Mouse (Mus musculus): Measurements from ENCODE around the gene Ltbp1. TPM values are rescaled to one million over a fixed set of nuclear protein-coding genes. Genes with fewer than 3 reads are reported as not detected.

Ltbp1 gene
- polyA plus RNA-seq, 1 experiment from 2014 or later = 40.2 TPM

- H3K27ac ChIP-seq (ENCODE audit: low read length) = no peak overlapping the region
- no peaks in the 10 kb centered on the region for H3K9me3 ChIP-seq (ENCODE audit: low read length)
- H3K27me3 ChIP-seq (ENCODE audit: insufficient read depth, low read length) = no peaks in the 10 kb centered on the region
- H3K4me3 ChIP-seq (ENCODE audit: low read length) = no peak overlapping the region
- peaks cover 24% of the 10 kb centered on the region for H3K4me1 ChIP-seq (ENCODE audit: insufficient read depth, low read length)
- H3K9ac ChIP-seq (replicated peaks; ENCODE audit: low read length) = no peak overlapping the region
- ATAC-seq (ENCODE audit: low FRiP score, low TSS enrichment) = no peak
- no peak overlapping the region for H3K4me2 ChIP-seq (replicated peaks; ENCODE audit: low read depth, low read length)
- H3K36me3 ChIP-seq (ENCODE audit: insufficient read depth, low read length) = 0 out of 2 replicates have a peak, but pooled peaks cover 2% of the 10 kb centered on the region
- WGBS = 78% methylated on average over 7 of the region's 7 CpGs
Observed at GRCm38 (mm10) chr17:75017423-75017822, 12.1 kb downstream of the Ltbp1 start.

GRCm38 (mm10) chr17:75018142-75018541 is 12.8 kb downstream of the Ltbp1 start:
- Histone ChIP-seq H3K9ac (replicated peaks; ENCODE audit: low read length) (no peak overlapping the region), H3K36me3 (ENCODE audit: insufficient read depth, low read length) (0 out of 2 replicates have a peak, but pooled peaks cover 2% of the 10 kb centered on the region), H3K4me2 (replicated peaks; ENCODE audit: low read depth, low read length) (no peak overlapping the region), H3K27me3 (ENCODE audit: insufficient read depth, low read length) (no peaks in the 10 kb centered on the region), H3K4me1 (ENCODE audit: insufficient read depth, low read length) (peaks cover 21% of the 10 kb centered on the region), H3K27ac (ENCODE audit: low read length) (no peak overlapping the region), H3K9me3 (ENCODE audit: low read length) (no peaks in the 10 kb centered on the region), H3K4me3 (ENCODE audit: low read length) (no peak overlapping the region)
- ATAC-seq (ENCODE audit: low FRiP score, low TSS enrichment) = no peak
- WGBS = 91% methylated on average over 5 of the region's 5 CpGs

DNA sequence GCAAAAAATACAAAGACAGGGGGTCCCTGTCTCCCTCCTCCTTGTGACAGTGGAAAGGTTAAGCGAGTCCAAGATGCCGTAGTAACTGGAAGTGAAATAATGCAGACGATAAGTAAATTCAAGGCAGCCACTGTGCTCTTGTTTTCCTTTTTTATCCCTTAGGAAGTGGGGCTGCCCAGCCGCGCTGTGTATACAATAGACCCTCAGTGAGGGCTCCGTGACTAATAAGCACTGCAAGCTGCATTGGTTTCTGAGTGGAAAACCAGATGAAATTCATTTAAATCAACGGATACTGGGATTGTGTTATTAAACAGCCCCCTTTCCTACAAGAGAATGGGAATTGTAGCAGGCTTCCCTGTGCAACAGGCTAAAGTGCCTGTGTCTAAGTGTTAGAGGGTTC is 14.7 kb downstream of the Ltbp1 start:
- Histone ChIP-seq H3K4me2 (replicated peaks; ENCODE audit: low read depth, low read length) (no peak overlapping the region), H3K9me3 (ENCODE audit: low read length) (no peaks in the 10 kb centered on the region), H3K4me1 (ENCODE audit: insufficient read depth, low read length) (peaks cover 4% of the 10 kb centered on the region; the same call in 1 of the 2 replicates), H3K27ac (ENCODE audit: low read length) (no peak overlapping the region), H3K36me3 (ENCODE audit: insufficient read depth, low read length) (0 out of 2 replicates have a peak, but pooled peaks cover 2% of the 10 kb centered on the region), H3K4me3 (ENCODE audit: low read length) (no peak overlapping the region), H3K9ac (replicated peaks; ENCODE audit: low read length) (no peak overlapping the region), H3K27me3 (ENCODE audit: insufficient read depth, low read length) (no peaks in the 10 kb centered on the region)
- 65% methylated on average over 7 of the region's 7 CpGs for WGBS
- no peak for ATAC-seq (ENCODE audit: low FRiP score, low TSS enrichment)

GRCm38 (mm10) chr17:75020619-75021018 is 15.3 kb downstream of the Ltbp1 start:
- WGBS = 55% methylated on average over 3 of the region's 3 CpGs
- Histone ChIP-seq H3K36me3 (ENCODE audit: insufficient read depth, low read length) (0 out of 2 replicates have a peak, but pooled peaks cover 2% of the 10 kb centered on the region), H3K27ac (ENCODE audit: low read length) (no peak overlapping the region), H3K4me3 (ENCODE audit: low read length) (no peak overlapping the region), H3K27me3 (ENCODE audit: insufficient read depth, low read length) (no peaks in the 10 kb centered on the region), H3K9me3 (ENCODE audit: low read length) (no peaks in the 10 kb centered on the region), H3K9ac (replicated peaks; ENCODE audit: low read length) (no peak overlapping the region), H3K4me2 (replicated peaks; ENCODE audit: low read depth, low read length) (no peak overlapping the region), H3K4me1 (ENCODE audit: insufficient read depth, low read length) (no peaks in the 10 kb centered on the region)
- ATAC-seq (ENCODE audit: low FRiP score, low TSS enrichment) = no peak

DNA sequence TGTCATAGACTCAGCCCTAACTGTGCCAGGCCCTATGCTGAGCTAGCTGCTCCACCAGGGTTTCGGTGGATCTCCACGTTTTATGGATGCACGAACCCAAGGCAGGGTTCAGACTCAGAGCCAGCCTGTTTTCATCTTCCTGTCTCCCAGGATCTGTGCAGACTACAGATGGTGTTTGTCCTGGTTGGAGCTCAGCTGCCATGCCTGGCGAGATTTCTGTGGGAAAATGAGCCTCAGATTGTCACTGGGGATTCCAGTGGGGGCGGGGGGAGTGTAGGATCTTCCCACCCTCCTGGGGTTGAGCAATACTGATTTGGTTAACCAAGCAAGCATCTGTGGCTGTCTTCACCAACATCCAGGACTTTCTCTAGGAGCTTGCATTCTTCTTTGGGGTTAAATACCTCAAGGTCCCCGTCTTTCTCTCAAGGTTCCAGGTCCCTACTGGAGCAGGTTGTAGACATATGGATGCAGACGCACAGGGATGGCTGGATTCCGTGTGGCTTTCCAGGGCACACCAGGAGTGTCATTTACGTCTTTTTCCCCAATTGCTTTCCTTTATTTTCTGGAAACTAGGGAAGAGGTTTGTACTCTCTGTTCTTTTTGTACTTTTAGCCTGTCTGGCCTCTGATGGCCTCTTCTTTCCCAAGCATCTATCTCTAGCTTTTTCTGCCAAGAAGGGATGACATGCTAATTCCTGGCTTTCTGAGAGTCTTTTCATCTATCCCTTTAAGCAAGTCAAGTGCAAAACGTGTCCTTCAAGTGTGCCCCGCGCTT is 22.2 kb downstream of the Ltbp1 start:
- no peak overlapping the region for H3K9ac ChIP-seq (replicated peaks; ENCODE audit: low read length)
- peaks cover 3% of the 10 kb centered on the region; the same call in 1 of the 2 replicates for H3K4me1 ChIP-seq (ENCODE audit: insufficient read depth, low read length)
- H3K27me3 ChIP-seq (ENCODE audit: insufficient read depth, low read length) = no peaks in the 10 kb centered on the region
- 86% methylated on average over 12 of the region's 12 CpGs for WGBS
- no peak overlapping the region for H3K4me3 ChIP-seq (ENCODE audit: low read length)
- ATAC-seq (ENCODE audit: low FRiP score, low TSS enrichment) = no peak
- H3K4me2 ChIP-seq (replicated peaks; ENCODE audit: low read depth, low read length) = no peak overlapping the region
- H3K36me3 ChIP-seq (ENCODE audit: insufficient read depth, low read length) = peaks cover 10% of the 10 kb centered on the region; the same call in 1 of the 2 replicates
- H3K27ac ChIP-seq (ENCODE audit: low read length) = no peak overlapping the region
- no peaks in the 10 kb centered on the region for H3K9me3 ChIP-seq (ENCODE audit: low read length)

- 41% methylated on average over 14 of the region's 14 CpGs for WGBS
- H3K9me3 ChIP-seq (ENCODE audit: low read length) = no peaks in the 10 kb centered on the region
- no peak overlapping the region for H3K27ac ChIP-seq (ENCODE audit: low read length)
Observed at GRCm38 (mm10) chr17:75033356-75033755, 28.0 kb downstream of the Ltbp1 start.

DNA sequence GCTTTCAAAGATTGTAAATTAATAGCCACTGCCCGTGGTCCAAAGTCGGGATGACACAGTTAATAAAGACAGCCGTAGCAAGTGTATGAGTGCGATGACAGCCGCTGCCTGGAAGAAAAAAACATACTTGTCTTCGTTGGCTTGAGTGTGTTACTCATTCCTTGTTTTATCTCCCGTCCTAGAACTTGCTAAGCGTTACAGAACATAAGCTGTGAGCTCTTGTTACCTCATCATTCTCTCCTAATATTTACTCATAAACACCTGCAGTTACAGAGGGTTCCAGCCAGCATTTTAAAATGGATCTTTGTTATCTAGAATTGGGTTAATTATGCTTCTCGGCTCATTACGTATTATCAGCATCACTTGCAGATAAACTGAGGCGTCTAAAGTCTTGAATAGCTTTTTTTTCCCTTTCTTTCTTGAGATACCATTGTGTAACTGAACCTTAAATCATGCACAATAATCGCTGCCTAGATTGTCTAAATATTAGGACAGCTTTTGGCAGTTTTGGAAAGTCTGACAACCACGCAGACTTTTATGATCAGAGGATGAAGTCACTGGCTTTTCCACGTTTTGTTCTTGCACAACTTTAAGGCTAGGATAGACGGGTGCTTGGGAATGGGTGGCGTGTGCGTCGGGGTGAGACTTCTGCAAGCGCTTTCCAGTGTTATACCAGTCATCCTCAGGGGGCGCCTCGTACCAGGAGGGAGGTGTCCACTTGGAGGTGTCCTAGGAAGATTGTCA is 28.7 kb downstream of the Ltbp1 start:
- no peak for ATAC-seq (ENCODE audit: low FRiP score, low TSS enrichment)

More at GRCm38 (mm10) chr17:75033356-75033755, 28.0 kb downstream of the Ltbp1 start:
- H3K36me3 ChIP-seq (ENCODE audit: insufficient read depth, low read length) = peaks cover 4% of the 10 kb centered on the region; the same call in 1 of the 2 replicates
- no peaks in the 10 kb centered on the region for H3K27me3 ChIP-seq (ENCODE audit: insufficient read depth, low read length)
- no peak overlapping the region for H3K9ac ChIP-seq (replicated peaks; ENCODE audit: low read length)
- no peak overlapping the region for H3K4me3 ChIP-seq (ENCODE audit: low read length)
- peaks cover 15% of the 10 kb centered on the region for H3K4me1 ChIP-seq (ENCODE audit: insufficient read depth, low read length)
- H3K4me2 ChIP-seq (replicated peaks; ENCODE audit: low read depth, low read length) = no peak overlapping the region
- ATAC-seq (ENCODE audit: low FRiP score, low TSS enrichment) = no peak

GRCm38 (mm10) chr17:75036881-75037280 is 31.5 kb downstream of the Ltbp1 start:
- Histone ChIP-seq H3K27me3 (ENCODE audit: insufficient read depth, low read length) (no peaks in the 10 kb centered on the region), H3K9me3 (ENCODE audit: low read length) (no peaks in the 10 kb centered on the region), H3K36me3 (ENCODE audit: insufficient read depth, low read length) (peaks cover 4% of the 10 kb centered on the region; the same call in 1 of the 2 replicates), H3K27ac (ENCODE audit: low read length) (no peak overlapping the region), H3K4me1 (ENCODE audit: insufficient read depth, low read length) (peaks cover 12% of the 10 kb centered on the region; the same call in 1 of the 2 replicates), H3K4me3 (ENCODE audit: low read length) (no peak overlapping the region), H3K9ac (replicated peaks; ENCODE audit: low read length) (no peak overlapping the region), H3K4me2 (replicated peaks; ENCODE audit: low read depth, low read length) (no peak overlapping the region)
- no peak for ATAC-seq (ENCODE audit: low FRiP score, low TSS enrichment)
- WGBS = 63% methylated on average over 6 of the region's 6 CpGs

More for the DNA sequence above, 28.7 kb downstream of the Ltbp1 start:
- Histone ChIP-seq H3K4me3 (ENCODE audit: low read length) (no peak overlapping the region), H3K27ac (ENCODE audit: low read length) (no peak overlapping the region), H3K4me2 (replicated peaks; ENCODE audit: low read depth, low read length) (no peak overlapping the region), H3K9ac (replicated peaks; ENCODE audit: low read length) (no peak overlapping the region), H3K4me1 (ENCODE audit: insufficient read depth, low read length) (peaks cover 15% of the 10 kb centered on the region), H3K36me3 (ENCODE audit: insufficient read depth, low read length) (peaks cover 4% of the 10 kb centered on the region; the same call in 1 of the 2 replicates), H3K9me3 (ENCODE audit: low read length) (no peaks in the 10 kb centered on the region), H3K27me3 (ENCODE audit: insufficient read depth, low read length) (no peaks in the 10 kb centered on the region)
- 79% methylated on average over 21 of the region's 21 CpGs for WGBS

DNA sequence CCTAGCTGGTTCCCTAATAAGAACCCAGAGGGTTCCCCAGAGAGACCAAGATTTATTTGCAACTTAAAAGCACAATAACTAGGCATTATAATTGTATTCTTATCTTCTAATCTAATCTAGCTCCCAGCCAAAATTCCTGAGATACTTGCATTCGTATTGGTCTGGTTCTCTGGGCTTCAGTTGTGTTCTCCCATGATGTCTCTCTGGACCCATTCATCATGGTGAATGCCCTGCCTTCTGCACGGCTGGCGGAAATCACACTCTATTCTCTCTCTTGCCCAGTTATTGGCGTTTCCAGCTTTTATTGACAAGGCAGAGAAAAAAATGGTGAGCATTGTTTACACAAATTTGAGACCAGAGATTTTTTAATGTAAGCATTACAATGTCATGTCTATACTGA is 33.6 kb downstream of the Ltbp1 start:
- H3K4me3 ChIP-seq (ENCODE audit: low read length) = no peak overlapping the region
- H3K27ac ChIP-seq (ENCODE audit: low read length) = no peak overlapping the region
- H3K4me2 ChIP-seq (replicated peaks; ENCODE audit: low read depth, low read length) = no peak overlapping the region
- peaks cover 4% of the 10 kb centered on the region; the same call in 1 of the 2 replicates for H3K4me1 ChIP-seq (ENCODE audit: insufficient read depth, low read length)
- H3K27me3 ChIP-seq (ENCODE audit: insufficient read depth, low read length) = no peaks in the 10 kb centered on the region
- WGBS = 62% methylated on average over 4 of the region's 4 CpGs
- H3K9me3 ChIP-seq (ENCODE audit: low read length) = no peaks in the 10 kb centered on the region
- H3K36me3 ChIP-seq (ENCODE audit: insufficient read depth, low read length) = no peaks in the 10 kb centered on the region; the same call in 1 of the 2 replicates
- H3K9ac ChIP-seq (replicated peaks; ENCODE audit: low read length) = no peak overlapping the region
- no peak for ATAC-seq (ENCODE audit: low FRiP score, low TSS enrichment)

Data from kidney, embryonic 16.5 days (tissue).